Mouse (Mus musculus): Measurements from ENCODE around the gene Lhfpl4.

DNA sequence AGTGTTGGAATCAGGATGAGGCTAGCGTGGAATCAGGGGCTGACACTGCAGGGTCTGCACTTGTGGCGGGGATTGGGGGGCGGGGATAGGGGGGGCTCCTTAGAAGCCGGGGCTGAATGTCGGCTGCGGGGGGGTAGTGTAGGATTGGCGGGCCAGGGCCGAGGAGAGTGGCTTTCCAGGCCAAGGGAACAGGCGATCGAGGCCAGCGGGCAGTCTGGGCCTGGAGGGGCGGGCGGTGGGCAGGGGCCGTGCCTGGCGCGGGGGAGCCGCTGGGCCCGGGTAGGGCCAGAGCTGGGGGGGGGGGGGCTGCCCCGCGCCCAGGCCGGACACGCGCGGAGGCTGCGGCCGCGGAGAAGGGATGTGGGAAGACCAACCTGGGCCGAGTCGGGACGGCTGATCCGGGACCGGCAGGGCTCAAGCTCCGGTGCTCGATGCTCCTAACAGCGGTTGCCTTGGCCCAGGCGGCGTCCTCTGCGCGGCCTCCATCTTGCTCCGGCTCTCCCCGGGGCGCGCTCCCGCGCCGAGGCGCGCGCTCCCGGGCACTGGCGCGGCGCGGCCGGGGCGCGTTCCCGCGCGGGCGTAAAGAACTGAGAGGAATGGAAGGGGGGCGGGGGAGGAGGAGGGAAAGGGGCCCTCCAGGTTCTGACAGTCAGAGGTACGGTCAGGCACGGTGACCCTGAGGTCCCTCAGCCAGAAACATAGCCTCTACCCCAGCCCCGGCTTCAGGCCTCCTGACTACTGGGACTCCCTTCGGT, at the start of gene Lhfpl4:
- TF ChIP-seq CTCF (IDR thresholded peaks at IDR 0.05; ENCODE audit: borderline replicate concordance, extremely low read depth, insufficient read depth, insufficient read length) (no peak), POLR2A (IDR thresholded peaks at IDR 0.05; ENCODE audit: borderline replicate concordance, extremely low read depth, insufficient read depth, insufficient read length, poor library complexity, severe bottlenecking) (peak; percentile 68; the same call in 1 of the 2 replicates)
